Mouse (Mus musculus): ENCODE data around the gene Lnp1. TPM values are rescaled to one million over a fixed set of nuclear protein-coding genes. Genes with fewer than 3 reads are reported as not detected.
A peak's percentile ranks its signal among the peaks of the same experiment; 100 is the strongest.

Gene Lnp1
- polyA plus RNA-seq, 1 experiment from 2014 or later: 0.39 TPM

GRCm38 (mm10) chr16:56884811-56885210, 43.0 kb downstream of the Lnp1 start:
- Histone ChIP-seq H3K9me3 (no peaks in the 10 kb centered on the region), H3K4me1 (peaks cover 4% of the 10 kb centered on the region; the same call in 1 of the 2 replicates), H3K27me3 (no peaks in the 10 kb centered on the region), H3K27ac (no peak overlapping the region), H3K9ac (no peak overlapping the region), H3K4me3 (peak overlapping the region; percentile 18), H3K4me2 (peak overlapping the region; percentile 61), H3K36me3 (no peaks in the 10 kb centered on the region)
- WGBS: 72% methylated on average over 6 of the region's 6 CpGs
- no peak for ATAC-seq (ENCODE audit: borderline replicate concordance, extremely low read depth, low FRiP score, low TSS enrichment)

GRCm38 (mm10) chr16:56873410-56873809, 54.5 kb downstream of the Lnp1 start:
- H3K9ac ChIP-seq: no peak overlapping the region
- no peaks in the 10 kb centered on the region for H3K9me3 ChIP-seq
- no peaks in the 10 kb centered on the region for H3K36me3 ChIP-seq
- H3K4me3 ChIP-seq: no peak overlapping the region
- ATAC-seq (ENCODE audit: borderline replicate concordance, extremely low read depth, low FRiP score, low TSS enrichment): no peak
- H3K4me1 ChIP-seq: no peaks in the 10 kb centered on the region
- H3K4me2 ChIP-seq: no peak overlapping the region
- no peak overlapping the region for H3K27ac ChIP-seq
- no peaks in the 10 kb centered on the region for H3K27me3 ChIP-seq
- WGBS: 60% methylated on average over 2 of the region's 2 CpGs

GRCm38 (mm10) chr16:56870458-56870857, 57.4 kb downstream of the Lnp1 start:
- no peaks in the 10 kb centered on the region for H3K4me1 ChIP-seq
- ATAC-seq (ENCODE audit: borderline replicate concordance, extremely low read depth, low FRiP score, low TSS enrichment): no peak

GRCm38 (mm10) chr16:56868361-56868760, 59.5 kb downstream of the Lnp1 start:
- Histone ChIP-seq H3K4me3 (no peak overlapping the region), H3K27me3 (no peaks in the 10 kb centered on the region), H3K4me1 (no peaks in the 10 kb centered on the region), H3K36me3 (no peaks in the 10 kb centered on the region), H3K27ac (no peak overlapping the region), H3K9me3 (no peaks in the 10 kb centered on the region), H3K4me2 (no peak overlapping the region), H3K9ac (no peak overlapping the region)
- no peak for ATAC-seq (ENCODE audit: borderline replicate concordance, extremely low read depth, low FRiP score, low TSS enrichment)
- WGBS: 74% methylated on average over 5 of the region's 5 CpGs

More at GRCm38 (mm10) chr16:56870458-56870857, 57.4 kb downstream of the Lnp1 start:
- Histone ChIP-seq H3K4me3 (no peak overlapping the region), H3K27ac (no peak overlapping the region), H3K9ac (no peak overlapping the region), H3K36me3 (no peaks in the 10 kb centered on the region), H3K9me3 (no peaks in the 10 kb centered on the region), H3K4me2 (no peak overlapping the region), H3K27me3 (no peaks in the 10 kb centered on the region)
- 60% methylated on average over 3 of the region's 3 CpGs for WGBS

- Histone ChIP-seq H3K4me2 (no peak overlapping the region), H3K4me3 (no peak overlapping the region), H3K9ac (no peak overlapping the region), H3K36me3 (no peaks in the 10 kb centered on the region), H3K27ac (no peak overlapping the region), H3K4me1 (no peaks in the 10 kb centered on the region), H3K27me3 (no peaks in the 10 kb centered on the region), H3K9me3 (no peaks in the 10 kb centered on the region)
- WGBS: 41% methylated on average over 4 of the region's 4 CpGs
- ATAC-seq (ENCODE audit: borderline replicate concordance, extremely low read depth, low FRiP score, low TSS enrichment): peak; percentile 35; the same call in 1 of the 2 replicates
These were observed 60.3 kb downstream of the Lnp1 start for GRCm38 (mm10) chr16:56867591-56867990.

Other genes starting within 250 kb of the Lnp1 start
- gene Tfg, start 210.6 kb downstream of the Lnp1 start, polyA plus RNA-seq (2015; fragmentation: Nextera tagmentation; extraction: Ambion mirVana): 130 and 135 TPM in 2 replicates
- gene Adgrg7, start 132.2 kb downstream of the Lnp1 start, polyA plus RNA-seq (2015; fragmentation: Nextera tagmentation; extraction: Ambion mirVana): not detected in 2 replicates
- gene Tmem45a, start 41.9 kb downstream of the Lnp1 start, polyA plus RNA-seq (2015; fragmentation: Nextera tagmentation; extraction: Ambion mirVana): 39.7 and 41.2 TPM in 2 replicates
- gene Tmem45a2, start 143.3 kb upstream of the Lnp1 start, polyA plus RNA-seq (2015; fragmentation: Nextera tagmentation; extraction: Ambion mirVana): 0.08 TPM in 1 of 2 replicates, not detected in the other
- gene Tomm70a, start 193.6 kb upstream of the Lnp1 start, polyA plus RNA-seq (2015; fragmentation: Nextera tagmentation; extraction: Ambion mirVana): 38.9 and 39.2 TPM in 2 replicates
- 69.9 and 72.4 TPM in 2 replicates for gene Nit2, start 239.3 kb upstream of the Lnp1 start, polyA plus RNA-seq (2015; fragmentation: Nextera tagmentation; extraction: Ambion mirVana)